Mouse (Mus musculus) thymus, adult 2 months (tissue): ENCODE data around the gene Clmp.

Source experiments
- CTCF ChIP-seq: fragments of 200-500 bp; IDR thresholded peaks from 2 replicates; pipeline ENCODE4 v1.5.1; 2012; ENCODE audit warnings: mild to moderate bottlenecking, control low read depth, low read length, moderate library complexity, borderline replicate concordance; ENCODE audit not compliant: control insufficient read depth, poor library complexity, insufficient read depth; ENCODE audit errors: extremely low read depth
- POLR2A ChIP-seq: fragments of 200-500 bp; IDR thresholded peaks from 2 replicates; pipeline ENCODE4 v1.6.1; 2012; ENCODE audit warnings: mild to moderate bottlenecking, low read length, control low read depth, moderate library complexity; ENCODE audit not compliant: control insufficient read depth, poor library complexity, insufficient read depth; ENCODE audit errors: extremely low read depth

DNA sequence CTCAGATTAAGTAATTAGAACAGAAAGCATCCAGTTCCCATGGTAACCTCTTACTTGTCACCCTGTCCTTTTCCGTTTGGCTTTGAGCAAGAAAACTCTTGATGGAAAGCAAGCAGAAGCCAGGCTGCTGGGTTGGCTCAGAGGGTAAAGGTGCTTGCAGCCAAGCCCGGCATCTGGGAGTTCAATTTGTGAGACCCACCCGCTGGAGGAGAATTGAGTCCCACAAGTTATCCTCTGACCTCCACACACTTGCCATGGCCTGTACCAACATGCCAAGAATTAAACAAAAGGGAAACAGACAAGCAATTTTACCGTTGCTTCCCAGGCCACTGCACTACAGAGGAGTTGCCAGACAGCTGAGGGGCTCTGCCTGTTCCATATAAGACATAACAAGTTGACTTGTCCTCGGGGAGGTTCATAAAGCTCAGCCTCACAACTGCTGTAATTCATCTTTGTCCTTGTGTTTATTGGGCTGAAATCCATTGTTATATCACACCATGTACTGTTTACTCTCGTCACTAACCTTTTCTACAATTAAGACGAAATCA is 80.4 kb downstream of the Clmp start:
- no peak for TF ChIP-seq CTCF
- no peak for TF ChIP-seq POLR2A
